Mouse (Mus musculus) monocyte, adult 2 months (primary cell): Measurements from ENCODE around the gene Slc36a1.

Experiments used
- DNase-seq, 2 experiments: peaks; one replicate each; pipeline ENCODE4 v3.0.0; 2022; ENCODE audit warnings: low spot score in 2 of 2, low read depth in 1 of 2

Gene Slc36a1

DNA sequence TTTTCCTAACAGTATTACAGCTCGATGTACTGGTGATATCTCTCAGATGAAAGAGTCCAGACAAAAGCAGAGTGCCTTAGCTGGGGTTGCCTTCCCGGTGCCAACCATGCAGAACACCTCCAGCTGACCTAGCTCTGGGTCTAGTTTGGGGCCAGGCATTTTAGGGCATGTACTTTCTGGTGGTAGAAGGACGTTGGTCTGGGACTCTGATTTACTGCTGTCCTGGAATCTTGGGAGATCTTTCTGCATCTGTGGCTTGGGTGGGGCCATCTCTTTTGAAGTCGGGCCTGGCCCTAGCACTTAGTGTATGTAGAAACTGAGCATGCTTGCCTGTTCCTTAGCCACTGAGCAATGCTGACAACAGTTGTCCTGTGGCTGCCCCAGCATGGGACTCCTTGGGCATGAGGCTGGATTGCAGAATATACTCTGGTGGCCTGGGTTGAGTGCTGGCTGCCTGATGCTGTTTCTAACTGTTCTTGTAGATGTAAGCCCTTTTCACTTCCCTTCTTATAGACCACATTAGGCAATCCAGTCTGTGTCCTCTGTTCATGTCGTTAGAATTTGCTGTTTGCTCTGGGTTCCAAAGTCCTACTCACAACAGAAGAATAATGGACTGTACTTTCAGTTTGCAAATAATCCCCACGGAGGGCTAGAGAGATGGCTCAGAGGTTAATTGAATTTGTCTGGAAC, 4.0 kb downstream of the Slc36a1 start:
- peak; percentile 36 to 38 for DNase-seq

DNA sequence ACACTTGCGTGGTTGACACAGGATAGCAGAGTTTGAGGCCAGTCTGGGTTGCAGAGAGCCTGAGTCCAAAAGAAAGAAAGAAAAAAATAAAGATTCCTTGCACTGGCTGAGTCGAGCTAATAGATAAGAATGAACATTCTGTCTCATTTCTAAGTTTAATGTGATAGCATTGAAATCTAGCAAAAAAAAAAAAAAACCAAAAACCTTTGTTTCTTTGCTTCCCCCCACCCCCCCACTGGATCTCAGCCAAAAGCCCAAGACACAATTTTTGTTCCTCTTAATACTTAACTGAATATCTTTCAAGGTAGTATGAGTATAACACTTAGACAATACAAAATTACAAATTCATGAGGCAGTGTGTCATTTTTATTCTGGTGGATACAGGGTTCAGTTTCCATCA, 4.9 kb downstream of the Slc36a1 start:
- no peak for DNase-seq

DNA sequence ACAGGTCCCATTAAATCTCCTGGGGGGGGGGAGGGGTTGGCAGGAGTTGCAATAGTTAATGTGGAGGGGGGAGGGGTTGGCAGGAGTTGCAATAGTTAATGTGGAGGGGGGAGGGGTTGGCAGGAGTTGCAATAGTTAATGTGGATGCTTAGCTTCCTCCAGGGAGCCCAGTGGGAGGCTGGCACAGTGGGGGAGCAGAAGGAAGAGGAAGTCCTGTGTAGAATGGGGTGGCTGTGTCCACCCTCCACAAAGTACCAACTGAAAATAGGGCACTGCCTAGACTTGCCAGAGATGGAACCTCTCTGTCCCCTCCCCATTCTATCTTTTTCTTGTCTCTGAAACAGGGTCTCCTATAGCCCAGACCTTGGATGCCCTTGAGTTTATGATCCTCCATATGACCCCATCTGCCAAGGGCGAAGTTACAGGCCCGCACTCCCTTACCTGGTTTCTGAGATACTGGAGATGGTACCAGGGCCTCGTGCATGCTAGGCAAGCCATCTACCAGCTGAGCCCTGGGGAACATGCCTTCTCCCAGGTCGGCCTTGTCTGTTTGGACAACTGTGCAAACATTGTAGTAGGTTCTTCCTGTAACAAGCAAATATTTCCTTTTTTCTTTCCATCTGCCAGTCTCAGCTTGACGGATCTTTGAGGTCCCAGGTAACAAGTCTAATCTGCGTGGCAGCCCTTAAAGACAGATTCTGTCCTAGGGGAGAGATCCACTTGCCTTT, 5.6 kb downstream of the Slc36a1 start:
- DNase-seq = no peak

DNA sequence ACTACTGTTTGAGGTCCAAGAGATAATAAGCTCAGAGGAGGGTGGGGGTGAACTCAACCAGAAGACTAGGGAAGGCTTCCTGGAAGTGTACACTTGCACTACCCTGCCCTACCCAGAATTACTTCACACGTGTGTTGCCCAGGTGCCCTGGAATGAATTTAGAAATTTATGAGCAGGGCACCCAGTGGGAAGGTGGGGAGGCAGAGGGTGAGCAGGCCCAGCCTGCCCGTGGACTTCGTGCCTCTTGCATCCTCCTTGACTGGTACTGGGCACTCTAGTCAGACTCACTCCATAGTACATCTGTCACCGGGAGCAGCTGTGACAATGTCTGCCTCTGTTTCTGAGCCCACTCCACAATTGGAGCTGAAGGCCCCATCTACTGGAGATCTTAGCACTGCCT, 9.4 kb downstream of the Slc36a1 start:
- DNase-seq = no peak

DNA sequence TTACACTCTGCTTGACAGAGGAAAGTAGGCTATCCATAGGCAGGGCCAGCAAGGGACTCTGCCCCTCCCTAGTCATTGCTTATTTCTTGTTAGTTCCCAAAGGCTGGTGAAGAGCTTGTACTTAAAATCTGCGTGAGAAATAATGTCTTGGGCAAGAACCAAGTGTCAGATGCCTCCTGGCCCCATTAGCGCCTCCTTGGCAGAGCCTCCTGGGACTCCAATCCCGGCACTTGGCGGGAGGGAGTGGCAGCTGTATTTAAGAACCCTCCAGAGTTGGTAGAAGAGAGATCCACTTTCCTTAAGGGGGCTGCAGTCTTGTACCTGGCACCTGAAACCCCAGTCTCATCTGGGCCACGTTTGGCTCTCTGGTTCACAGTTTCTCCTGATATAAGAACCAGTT, 10.0 kb downstream of the Slc36a1 start:
- no peak for DNase-seq

DNA sequence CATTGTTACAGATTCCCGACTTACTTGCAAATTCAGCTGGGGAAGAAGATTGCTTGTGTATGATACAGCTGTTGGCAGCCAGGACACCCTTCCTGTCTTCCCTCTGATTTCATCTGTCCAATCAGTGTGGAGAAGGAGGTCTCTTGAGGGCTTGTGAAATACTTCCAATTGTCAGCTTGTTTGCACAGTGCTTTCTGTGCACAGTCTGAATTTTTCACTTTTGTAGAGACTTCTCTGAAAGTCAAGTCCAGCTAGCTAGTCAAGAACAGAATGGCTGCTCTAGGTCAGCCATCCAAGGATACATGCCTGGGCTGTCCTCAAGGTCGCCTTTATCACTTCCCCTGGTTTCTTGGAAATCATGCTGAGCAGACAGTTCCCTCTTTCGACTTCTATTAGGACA, 10.8 kb downstream of the Slc36a1 start:
- DNase-seq = no peak

DNA sequence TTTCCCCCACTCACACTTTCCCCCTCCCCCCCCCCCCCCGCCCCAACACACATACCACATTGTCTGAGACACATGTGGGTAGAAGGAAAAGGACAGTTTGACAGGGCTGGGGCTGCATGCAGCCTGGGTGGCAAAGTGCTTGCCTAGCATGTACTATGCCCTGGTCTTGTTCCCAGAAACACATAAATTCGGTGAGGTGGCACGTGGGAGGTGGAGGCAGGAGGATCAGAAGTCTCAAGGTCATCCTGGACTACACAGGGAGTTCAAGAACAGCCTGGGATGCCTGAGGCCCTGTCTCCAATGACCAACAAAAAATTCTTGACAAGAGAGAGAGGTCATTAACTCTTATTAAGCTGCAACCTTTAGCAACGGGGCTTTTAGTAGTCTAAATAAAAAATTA, 11.9 kb downstream of the Slc36a1 start:
- no peak for DNase-seq

DNA sequence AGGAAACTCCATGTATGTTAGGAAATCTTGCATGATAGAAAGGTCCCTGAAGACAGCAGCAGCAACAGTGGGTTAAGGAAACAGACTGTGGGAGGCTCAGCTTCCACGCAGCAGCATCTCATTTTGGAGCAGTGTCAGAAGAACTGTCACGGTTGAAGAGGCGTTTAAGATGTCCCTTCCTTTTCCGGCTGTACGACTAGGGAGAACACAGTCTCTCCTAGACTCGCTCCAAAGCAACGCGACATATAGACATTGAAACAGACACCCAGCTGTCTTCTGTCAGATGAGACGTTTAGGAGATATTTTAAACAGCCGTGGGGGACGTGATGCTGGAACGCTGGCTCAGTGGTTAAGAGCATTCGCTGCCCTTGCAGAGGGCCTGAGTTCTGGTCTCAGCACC, 12.7 kb downstream of the Slc36a1 start:
- DNase-seq = no peak

DNA sequence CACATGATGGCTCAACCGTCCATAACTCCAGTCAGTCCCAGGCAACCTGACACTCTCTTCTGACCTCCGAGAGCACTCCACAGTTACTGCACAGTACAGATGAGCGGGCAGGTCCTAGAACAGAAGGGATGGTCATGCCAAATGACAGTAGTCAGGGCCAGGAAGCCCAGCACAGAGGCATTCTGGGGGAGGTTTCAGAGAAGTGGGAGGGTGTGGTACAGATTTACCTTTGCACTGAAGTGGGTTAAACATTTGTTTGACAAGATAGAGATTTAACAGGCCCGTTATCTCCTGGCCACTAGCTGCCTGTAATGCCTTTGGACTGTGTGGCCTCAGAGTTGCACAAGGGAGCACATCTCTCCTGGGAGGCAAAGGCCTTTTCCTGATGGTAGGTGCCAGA, 13.3 kb downstream of the Slc36a1 start:
- no peak for DNase-seq

DNA sequence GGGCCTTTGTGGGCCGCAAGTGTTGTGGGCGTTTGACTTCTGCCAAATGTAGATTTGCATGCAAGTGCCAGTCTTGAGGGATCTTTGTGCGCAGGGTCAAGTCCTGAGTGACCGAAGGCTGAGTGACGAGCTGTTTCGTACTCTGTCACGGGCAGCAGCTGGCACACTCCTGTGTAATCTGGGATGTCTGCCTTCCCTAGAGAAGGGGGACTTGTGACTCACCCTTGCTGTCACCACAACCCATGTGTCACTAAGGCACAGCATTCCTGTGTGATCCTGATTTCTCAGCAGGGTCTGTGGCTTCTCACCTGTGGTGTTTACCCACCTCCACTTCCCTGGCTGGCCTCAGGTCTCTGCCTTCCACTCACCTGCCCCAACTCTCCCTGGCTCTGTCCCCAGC, 13.7 kb downstream of the Slc36a1 start:
- no peak for DNase-seq

DNA sequence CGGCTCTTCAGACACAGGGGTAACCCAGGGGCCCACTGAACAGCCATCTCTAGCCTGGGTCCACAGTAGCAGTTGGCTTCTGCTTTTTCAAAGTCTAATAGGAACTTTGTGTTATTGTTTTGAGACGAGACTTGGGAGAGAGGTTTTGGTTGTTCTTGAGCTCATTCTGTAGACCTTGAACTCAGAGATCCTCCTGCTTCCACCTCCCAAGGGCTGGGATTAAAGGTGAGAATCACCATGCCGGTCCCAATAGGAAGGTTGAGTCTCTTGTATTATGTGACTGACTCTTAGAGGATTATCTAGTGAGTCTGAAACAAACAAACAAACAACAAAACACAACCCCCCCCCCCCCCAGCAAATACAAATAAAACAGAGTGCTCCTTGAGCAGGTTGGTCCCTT, 14.3 kb downstream of the Slc36a1 start:
- no peak for DNase-seq

DNA sequence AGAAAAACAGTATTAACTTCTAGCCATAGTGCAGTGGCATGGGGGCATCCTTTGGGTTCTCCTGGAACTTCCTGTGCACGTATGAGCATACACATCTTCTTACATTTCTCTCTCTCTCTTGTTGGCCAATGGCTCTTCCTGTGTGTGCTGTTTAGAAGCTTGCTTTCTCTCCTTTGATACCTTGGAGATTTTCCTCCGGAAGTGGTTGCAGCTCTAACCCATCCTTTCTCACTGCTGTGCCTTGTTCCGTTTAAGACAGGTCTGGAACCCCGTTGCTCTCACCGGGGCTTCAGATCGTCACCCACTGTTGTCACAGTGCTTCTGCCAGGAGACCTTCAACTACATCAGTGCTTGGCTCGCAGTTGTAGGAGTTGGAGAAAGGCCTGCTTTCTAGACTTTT, 17.2 kb downstream of the Slc36a1 start:
- no peak for DNase-seq

DNA sequence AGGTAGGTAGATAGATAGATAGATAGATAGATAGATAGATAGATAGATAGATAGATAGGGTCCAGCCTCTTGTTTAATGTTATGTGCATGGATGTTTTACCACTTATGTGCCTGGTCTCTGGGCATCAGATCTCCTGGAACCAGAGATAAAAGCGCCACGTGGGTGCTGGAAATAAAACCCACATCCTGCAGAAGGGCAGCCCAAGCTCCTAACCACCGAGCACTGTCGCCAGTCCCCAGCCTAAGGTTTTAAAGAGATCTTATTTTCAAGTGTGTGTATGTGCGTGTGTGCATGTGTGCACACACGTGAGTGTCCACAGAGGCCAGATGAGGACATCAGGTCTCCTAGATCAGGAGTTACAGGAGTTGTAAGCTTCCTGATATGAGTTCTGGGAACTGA, 26.9 kb downstream of the Slc36a1 start:
- DNase-seq = no peak

DNA sequence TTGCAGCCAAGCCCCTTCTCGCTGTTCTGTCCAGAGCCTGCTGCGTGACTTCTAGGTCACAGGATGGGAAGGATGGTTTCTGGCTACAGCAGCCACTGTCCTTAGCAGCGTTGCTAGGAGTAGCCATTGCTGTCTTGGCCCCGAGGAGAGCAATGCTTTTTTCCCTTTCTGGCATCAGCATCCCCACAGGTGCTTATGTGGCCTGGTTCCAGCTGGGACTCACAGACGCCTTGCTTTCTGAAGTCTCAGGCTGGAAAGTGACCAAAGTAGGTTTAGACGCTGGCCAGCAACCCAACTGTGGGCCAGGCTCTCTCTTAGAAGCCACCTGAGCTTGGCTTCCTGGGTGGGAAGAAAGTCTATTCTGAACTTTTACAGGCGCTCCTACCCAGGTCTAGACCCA, 30.1 kb downstream of the Slc36a1 start:
- no peak for DNase-seq

DNA sequence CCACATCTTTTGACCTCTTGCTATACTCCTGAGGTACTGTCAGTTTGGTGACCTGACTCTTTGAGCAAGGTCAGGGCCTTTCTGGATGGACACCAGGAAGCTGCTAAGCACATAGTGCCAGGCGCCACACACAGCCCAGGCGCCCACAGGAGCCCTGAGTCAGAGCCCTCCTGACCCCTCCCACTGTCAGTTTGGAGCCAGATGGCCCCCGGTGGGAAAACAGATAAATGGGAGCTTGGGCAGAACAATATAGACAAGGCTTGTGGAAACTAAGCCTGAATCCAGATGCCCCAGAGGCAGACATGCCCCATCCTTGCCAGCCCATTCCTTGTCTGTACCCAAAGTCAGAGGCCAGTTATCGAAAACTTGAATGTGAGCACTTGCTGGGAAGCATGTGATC, 30.6 kb downstream of the Slc36a1 start:
- DNase-seq = no peak

DNA sequence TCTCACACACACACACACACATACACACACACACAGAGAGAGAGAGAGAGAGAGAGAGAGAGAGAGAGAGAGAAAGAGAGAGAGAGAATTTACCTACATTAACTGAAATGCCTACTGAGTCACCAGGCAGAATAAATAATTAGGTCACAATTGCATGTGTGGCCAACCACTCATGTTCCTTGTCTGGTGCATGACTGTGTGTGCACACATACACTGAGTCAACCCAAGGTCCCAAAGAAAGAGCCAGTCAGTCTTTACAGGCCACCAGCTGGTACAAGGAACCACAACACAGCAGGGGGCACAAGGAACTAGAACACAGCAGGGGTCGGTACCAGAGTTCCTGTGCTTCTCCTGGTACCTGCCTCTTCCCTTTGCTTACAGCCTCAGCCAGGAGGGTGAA, 32.7 kb downstream of the Slc36a1 start:
- DNase-seq = no peak

DNA sequence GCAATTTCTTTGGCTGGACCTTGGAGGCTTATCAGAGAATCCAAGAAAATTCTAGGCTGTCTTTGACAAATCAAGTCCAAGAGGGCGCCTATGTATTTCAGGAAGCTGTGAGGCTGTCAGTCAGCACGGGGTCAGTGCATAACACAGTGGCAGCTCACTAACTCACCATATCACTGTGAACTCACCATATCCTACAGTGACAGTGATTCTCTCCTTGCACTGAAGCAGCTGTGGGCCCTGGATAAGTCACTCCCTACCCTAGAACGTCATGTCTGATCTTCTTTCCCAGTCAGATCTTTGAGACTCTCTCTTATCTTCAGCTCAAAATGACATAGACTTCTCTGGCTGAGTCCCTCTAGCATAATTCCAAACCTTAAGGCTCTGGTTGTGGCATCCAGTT, 35.3 kb downstream of the Slc36a1 start:
- no peak for DNase-seq

DNA sequence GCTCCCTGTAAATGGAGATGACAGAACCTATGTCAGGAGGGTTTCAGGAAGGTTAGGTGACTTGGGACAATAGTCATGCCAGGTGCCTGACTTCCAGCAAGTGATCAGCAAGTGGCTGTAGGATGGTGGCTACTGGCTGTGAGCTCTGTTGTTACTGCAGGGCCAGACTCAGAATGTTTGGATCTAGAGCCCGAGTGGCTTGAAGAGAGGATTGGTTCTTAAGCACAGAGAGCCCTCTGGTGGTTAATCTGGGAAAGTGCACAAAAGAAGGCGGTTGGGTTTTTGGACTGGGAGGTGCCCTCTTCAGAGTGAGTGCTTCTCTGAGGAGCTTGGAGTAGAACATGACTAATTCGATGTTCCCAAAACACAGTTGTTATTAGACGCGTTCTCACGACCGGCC, 36.4 kb downstream of the Slc36a1 start:
- peak; percentile 21 to 49 for DNase-seq

DNA sequence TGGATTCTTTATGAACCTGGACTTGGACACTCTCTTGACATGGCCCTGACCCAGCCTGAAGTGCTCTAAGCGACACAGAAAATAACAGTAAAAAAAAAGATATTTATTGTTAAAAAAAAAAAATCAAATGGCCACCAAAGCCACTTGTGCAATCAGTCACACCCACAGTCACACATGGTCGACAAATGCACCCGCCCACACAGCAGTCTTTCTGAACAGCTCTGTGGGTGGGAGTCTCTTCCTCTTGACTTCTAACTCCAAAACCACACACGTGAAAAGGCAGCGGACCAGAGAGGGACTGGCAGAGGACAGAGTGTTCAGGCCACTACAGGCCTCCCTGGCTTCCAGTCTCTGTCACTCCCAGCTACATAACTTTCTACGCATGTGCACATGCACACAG, 46.4 kb downstream of the Slc36a1 start:
- DNase-seq = no peak

DNA sequence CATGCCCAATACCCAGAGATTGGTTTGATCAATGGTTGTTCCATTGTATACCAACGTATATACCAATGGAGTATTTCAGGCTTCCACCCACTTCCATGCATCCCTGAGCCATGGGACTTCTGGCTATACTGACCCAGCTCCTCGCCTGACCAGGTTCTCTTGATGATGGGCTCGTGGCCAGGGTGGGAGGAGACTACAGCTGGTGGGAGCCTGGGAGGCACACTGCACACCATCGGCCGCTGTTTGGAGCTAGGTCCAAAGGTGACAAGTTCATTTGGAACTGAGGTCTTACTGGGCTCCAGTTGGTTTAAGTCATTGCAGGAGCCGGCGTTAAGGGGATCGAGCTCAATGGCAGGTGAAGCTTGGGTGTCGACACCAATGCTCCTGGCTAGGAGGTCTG, 49.2 kb downstream of the Slc36a1 start:
- no peak for DNase-seq

DNA sequence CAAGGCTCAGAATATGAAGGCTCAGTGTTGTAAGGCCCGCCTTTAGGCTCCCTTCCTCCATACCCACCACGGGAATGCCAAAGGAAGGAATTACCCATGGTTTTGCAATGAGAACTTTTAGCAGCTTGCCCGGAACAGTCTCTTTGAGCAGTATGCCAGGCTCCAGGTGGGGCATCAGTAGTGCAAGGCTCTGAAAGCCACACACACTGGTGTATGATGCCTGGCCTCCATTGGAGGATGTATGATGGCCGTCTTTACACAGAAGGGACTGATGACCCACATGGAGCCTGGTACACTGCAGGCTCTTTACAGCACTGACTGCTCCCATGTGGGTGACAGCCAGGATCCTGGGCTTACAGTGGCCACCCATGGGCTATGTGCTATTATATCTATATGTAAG, 57.0 kb downstream of the Slc36a1 start:
- no peak for DNase-seq

DNA sequence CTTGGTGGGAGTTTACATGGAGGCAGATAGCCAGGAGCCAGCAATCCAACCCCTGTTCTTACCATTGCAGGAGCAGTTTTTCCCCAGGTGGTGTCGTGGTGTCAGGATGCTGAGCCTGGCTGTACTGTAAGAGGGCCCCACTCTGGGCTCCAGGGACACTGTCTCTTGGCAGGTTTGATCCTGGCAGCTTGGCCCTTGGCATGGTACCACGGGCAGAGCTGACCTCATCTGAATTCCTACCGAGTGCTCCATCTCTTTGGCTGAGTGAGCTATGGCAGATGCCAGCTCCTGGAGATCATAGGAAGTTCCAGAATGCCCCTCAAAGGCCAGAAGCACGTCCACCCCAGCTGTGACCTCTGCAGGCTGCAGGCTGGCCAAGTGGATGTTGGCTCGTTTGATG, 57.9 kb downstream of the Slc36a1 start:
- no peak for DNase-seq

DNA sequence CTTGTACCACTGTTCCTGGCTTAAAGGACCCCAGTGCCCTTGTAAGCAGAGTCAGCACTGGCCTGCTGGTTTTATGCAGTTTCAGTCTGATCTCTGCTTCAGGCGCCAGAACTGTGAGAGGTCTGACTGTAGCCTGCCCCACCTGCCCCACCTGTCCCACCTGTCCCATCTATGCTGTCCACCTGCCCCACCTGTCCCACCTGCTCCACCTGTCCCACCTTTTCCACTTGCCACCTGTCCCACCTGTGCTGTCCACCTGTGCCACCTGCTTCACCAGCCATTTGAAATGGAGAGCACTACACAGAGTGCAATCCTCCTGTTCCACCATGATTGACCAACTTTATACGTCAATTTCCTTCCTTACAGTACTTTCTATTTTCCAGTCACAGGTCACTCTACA, 60.2 kb downstream of the Slc36a1 start:
- no peak for DNase-seq
